Mouse (Mus musculus) limb, embryonic 15.5 days (tissue): ENCODE measurements at regions not wholly inside any gene's neighbourhood (a gene's known extent, or its start where the extent isn't known, plus 50 kb on each side); places are given as distances from the start of the nearest gene placed in this dataset.
"Not testable (repeated sequence)": the region's sequence is repeated elsewhere in the genome, so short reads cannot be mapped to it uniquely, and the experiment has no call there.

Experiments used
- ATAC-seq: fragments of 200-750 bp; cut with Nextera tagmentation; 2 replicates; pipeline ENCODE4 v1.8.0; 2017; ENCODE audit warnings: low read depth, moderate TSS enrichment; ENCODE audit not compliant: insufficient number of reproducible peaks, low FRiP score, low TSS enrichment
- H3K27ac ChIP-seq: fragments of 300-500 bp; sonication (generic); 2 replicates; pipeline ENCODE4 v1.5.1; 2015; ENCODE audit warnings: moderate library complexity, mild to moderate bottlenecking, inconsistent platforms
- H3K27me3 ChIP-seq: fragments of 300-500 bp; sonication (generic); 2 replicates; pipeline ENCODE4 v1.6.1; 2015; ENCODE audit warnings: inconsistent platforms
- H3K36me3 ChIP-seq: fragments of 300-500 bp; sonication (generic); 2 replicates; pipeline ENCODE4 v1.6.1; 2015; ENCODE audit warnings: inconsistent platforms
- H3K4me1 ChIP-seq: fragments of 300-500 bp; sonication (generic); 2 replicates; pipeline ENCODE4 v1.6.1; 2015; ENCODE audit warnings: inconsistent platforms
- H3K4me2 ChIP-seq: fragments of 300-500 bp; sonication (generic); 2 replicates; pipeline ENCODE4 v1.6.1; 2015; ENCODE audit warnings: mild to moderate bottlenecking, inconsistent platforms
- H3K4me3 ChIP-seq: fragments of 300-500 bp; sonication (generic); 2 replicates; pipeline ENCODE4 v1.5.1; 2015; ENCODE audit warnings: mild to moderate bottlenecking, inconsistent platforms
- H3K9ac ChIP-seq: fragments of 300-500 bp; sonication (generic); 2 replicates; pipeline ENCODE4 v1.6.1; 2015; ENCODE audit warnings: inconsistent platforms
- H3K9me3 ChIP-seq: fragments of 300-500 bp; sonication (generic); 2 replicates; pipeline ENCODE4 v1.6.1; 2016; ENCODE audit warnings: inconsistent platforms
- WGBS: fragments of 180-500 bp; shearing (Covaris S2); methylation state at CpG from one replicate; pipeline ENCODE4 v1.1.7; 2015; 5-methylcytosine and 5-hydroxymethylcytosine counted together

- no peaks in the 10 kb centered on the region for H3K36me3 ChIP-seq
- no peak overlapping the region for H3K4me2 ChIP-seq
- no peak overlapping the region for H3K4me3 ChIP-seq
- no peaks in the 10 kb centered on the region for H3K9me3 ChIP-seq
- H3K9ac ChIP-seq = no peak overlapping the region
- 32% methylated on average over 4 of the region's 4 CpGs for WGBS
- peaks cover 18% of the 10 kb centered on the region for H3K4me1 ChIP-seq
- H3K27ac ChIP-seq = peak overlapping the region; percentile 65; the same call in 1 of the 2 replicates
- no peaks in the 10 kb centered on the region for H3K27me3 ChIP-seq
- no peak for ATAC-seq
Observed at GRCm38 (mm10) chr6:31011407-31012020, 52.6 kb upstream of the Klf14 start.

GRCm38 (mm10) chr6:31016566-31016965 is 57.7 kb upstream of the Klf14 start:
- no peak for ATAC-seq
- 62% methylated on average over 7 of the region's 7 CpGs for WGBS

GRCm38 (mm10) chr6:31021776-31022175 is 62.9 kb upstream of the Klf14 start:
- no peak for ATAC-seq
- Histone ChIP-seq H3K9ac (no peak overlapping the region), H3K4me2 (no peak overlapping the region), H3K4me3 (no peak overlapping the region), H3K9me3 (no peaks in the 10 kb centered on the region), H3K36me3 (no peaks in the 10 kb centered on the region), H3K4me1 (no peaks in the 10 kb centered on the region), H3K27ac (no peak overlapping the region), H3K27me3 (no peaks in the 10 kb centered on the region)
- WGBS = 83% methylated on average over 5 of the region's 5 CpGs

More at GRCm38 (mm10) chr6:31016566-31016965, 57.7 kb upstream of the Klf14 start:
- H3K9ac ChIP-seq = no peak overlapping the region
- no peak overlapping the region for H3K27ac ChIP-seq
- peaks cover 8% of the 10 kb centered on the region for H3K4me1 ChIP-seq
- H3K9me3 ChIP-seq = no peaks in the 10 kb centered on the region
- no peak overlapping the region for H3K4me2 ChIP-seq
- no peaks in the 10 kb centered on the region for H3K36me3 ChIP-seq
- no peaks in the 10 kb centered on the region for H3K27me3 ChIP-seq
- H3K4me3 ChIP-seq = no peak overlapping the region

GRCm38 (mm10) chr6:31029777-31030176 is 70.9 kb upstream of the Klf14 start:
- Histone ChIP-seq H3K9ac (no peak overlapping the region), H3K4me2 (no peak overlapping the region), H3K9me3 (no peaks in the 10 kb centered on the region), H3K27ac (no peak overlapping the region), H3K36me3 (no peaks in the 10 kb centered on the region), H3K4me3 (no peak overlapping the region), H3K27me3 (no peaks in the 10 kb centered on the region), H3K4me1 (peaks cover 2% of the 10 kb centered on the region; the same call in 1 of the 2 replicates)
- no peak for ATAC-seq
- 81% methylated on average over 9 of the region's 9 CpGs for WGBS

GRCm38 (mm10) chr6:31031022-31031421 is 72.1 kb upstream of the Klf14 start:
- Histone ChIP-seq H3K36me3 (no peaks in the 10 kb centered on the region), H3K4me3 (no peak overlapping the region), H3K9me3 (no peaks in the 10 kb centered on the region), H3K4me2 (no peak overlapping the region), H3K27ac (no peak overlapping the region), H3K4me1 (peaks cover 2% of the 10 kb centered on the region; the same call in 1 of the 2 replicates), H3K9ac (no peak overlapping the region), H3K27me3 (no peaks in the 10 kb centered on the region)
- ATAC-seq = no peak
- 84% methylated on average over 7 of the region's 7 CpGs for WGBS

GRCm38 (mm10) chr6:31032147-31032546 is 73.3 kb upstream of the Klf14 start:
- 85% methylated on average over 4 of the region's 4 CpGs for WGBS
- Histone ChIP-seq H3K4me2 (no peak overlapping the region), H3K27me3 (no peaks in the 10 kb centered on the region), H3K27ac (no peak overlapping the region), H3K4me1 (peaks cover 2% of the 10 kb centered on the region), H3K9ac (no peak overlapping the region), H3K9me3 (no peaks in the 10 kb centered on the region), H3K36me3 (no peaks in the 10 kb centered on the region), H3K4me3 (no peak overlapping the region)
- ATAC-seq = no peak

GRCm38 (mm10) chr6:31032980-31033608 is 74.2 kb upstream of the Klf14 start:
- no peaks in the 10 kb centered on the region for H3K9me3 ChIP-seq
- 0 out of 2 replicates have a peak, but pooled peaks have one; percentile 61 for ATAC-seq
- no peak overlapping the region for H3K27ac ChIP-seq
- no peaks in the 10 kb centered on the region for H3K27me3 ChIP-seq
- no peak overlapping the region for H3K4me3 ChIP-seq
- H3K4me1 ChIP-seq = peaks cover 7% of the 10 kb centered on the region
- H3K4me2 ChIP-seq = 0 out of 2 replicates have a peak overlapping the region, but pooled peaks have one; percentile 19
- 9% methylated on average over 12 of the region's 12 CpGs for WGBS
- H3K36me3 ChIP-seq = no peaks in the 10 kb centered on the region
- no peak overlapping the region for H3K9ac ChIP-seq

- 60% methylated on average over 10 of the region's 10 CpGs for WGBS
- Histone ChIP-seq H3K4me2 (no peak overlapping the region), H3K27ac (no peak overlapping the region), H3K27me3 (no peaks in the 10 kb centered on the region), H3K9me3 (no peaks in the 10 kb centered on the region), H3K9ac (no peak overlapping the region), H3K4me3 (no peak overlapping the region), H3K36me3 (no peaks in the 10 kb centered on the region), H3K4me1 (peaks cover 7% of the 10 kb centered on the region)
- ATAC-seq = no peak
Observed at GRCm38 (mm10) chr6:31034796-31035195, 75.9 kb upstream of the Klf14 start.

GRCm38 (mm10) chr6:31037801-31038395 is 79.0 kb upstream of the Klf14 start:
- no peak for ATAC-seq
- H3K4me2 ChIP-seq = no peak overlapping the region
- peak overlapping the region; percentile 47; the same call in 1 of the 2 replicates for H3K27ac ChIP-seq
- H3K4me1 ChIP-seq = peaks cover 6% of the 10 kb centered on the region
- H3K36me3 ChIP-seq = no peaks in the 10 kb centered on the region
- no peaks in the 10 kb centered on the region for H3K27me3 ChIP-seq
- WGBS = 62% methylated on average over 20 of the region's 20 CpGs
- H3K9ac ChIP-seq = no peak overlapping the region
- no peaks in the 10 kb centered on the region for H3K9me3 ChIP-seq
- no peak overlapping the region for H3K4me3 ChIP-seq

- not testable (repeated sequence) for H3K27ac ChIP-seq, H3K4me1 ChIP-seq, H3K9me3 ChIP-seq, H3K4me2 ChIP-seq, H3K4me3 ChIP-seq, H3K27me3 ChIP-seq, H3K9ac ChIP-seq, H3K36me3 ChIP-seq, ATAC-seq
- WGBS = 3% methylated on average over 2 of the region's 2 CpGs
Observed at GRCm38 (mm10) chr6:31038445-31038844, 79.6 kb upstream of the Klf14 start.

- H3K4me2 ChIP-seq = no peak overlapping the region
- 72% methylated on average over 6 of the region's 6 CpGs for WGBS
- H3K36me3 ChIP-seq = no peaks in the 10 kb centered on the region
- no peak overlapping the region for H3K4me3 ChIP-seq
- H3K4me1 ChIP-seq = peaks cover 5% of the 10 kb centered on the region; the same call in 1 of the 2 replicates
- H3K9me3 ChIP-seq = no peaks in the 10 kb centered on the region
- H3K27me3 ChIP-seq = no peaks in the 10 kb centered on the region
- ATAC-seq = no peak
- H3K9ac ChIP-seq = no peak overlapping the region
- no peak overlapping the region for H3K27ac ChIP-seq
Observed at GRCm38 (mm10) chr6:31039485-31039884, 80.6 kb upstream of the Klf14 start.

- Histone ChIP-seq H3K4me1 (peaks cover 5% of the 10 kb centered on the region; the same call in 1 of the 2 replicates), H3K4me3 (no peak overlapping the region), H3K9ac (no peak overlapping the region), H3K27ac (no peak overlapping the region), H3K27me3 (no peaks in the 10 kb centered on the region), H3K9me3 (no peaks in the 10 kb centered on the region), H3K36me3 (no peaks in the 10 kb centered on the region), H3K4me2 (no peak overlapping the region)
- WGBS = 87% methylated on average over 6 of the region's 6 CpGs
- ATAC-seq = no peak
Observed at GRCm38 (mm10) chr6:31040783-31041182, 81.9 kb upstream of the Klf14 start.
